Mouse (Mus musculus) CD4-positive naive resting alpha-beta T cell, adult 76 days (primary cell): Measurements from ENCODE around the gene Itgb4. TPM values are rescaled to one million over a fixed set of nuclear protein-coding genes. Genes with fewer than 3 reads are reported as not detected.

ENCODE experiments used
- total RNA-seq: library from RNA; stranded (reverse); gene quantifications from one replicate; pipeline ENCODE4 v1.2.4, GENCODE M21; 2023

The Itgb4 gene
- not detected for total RNA-seq

DNA sequence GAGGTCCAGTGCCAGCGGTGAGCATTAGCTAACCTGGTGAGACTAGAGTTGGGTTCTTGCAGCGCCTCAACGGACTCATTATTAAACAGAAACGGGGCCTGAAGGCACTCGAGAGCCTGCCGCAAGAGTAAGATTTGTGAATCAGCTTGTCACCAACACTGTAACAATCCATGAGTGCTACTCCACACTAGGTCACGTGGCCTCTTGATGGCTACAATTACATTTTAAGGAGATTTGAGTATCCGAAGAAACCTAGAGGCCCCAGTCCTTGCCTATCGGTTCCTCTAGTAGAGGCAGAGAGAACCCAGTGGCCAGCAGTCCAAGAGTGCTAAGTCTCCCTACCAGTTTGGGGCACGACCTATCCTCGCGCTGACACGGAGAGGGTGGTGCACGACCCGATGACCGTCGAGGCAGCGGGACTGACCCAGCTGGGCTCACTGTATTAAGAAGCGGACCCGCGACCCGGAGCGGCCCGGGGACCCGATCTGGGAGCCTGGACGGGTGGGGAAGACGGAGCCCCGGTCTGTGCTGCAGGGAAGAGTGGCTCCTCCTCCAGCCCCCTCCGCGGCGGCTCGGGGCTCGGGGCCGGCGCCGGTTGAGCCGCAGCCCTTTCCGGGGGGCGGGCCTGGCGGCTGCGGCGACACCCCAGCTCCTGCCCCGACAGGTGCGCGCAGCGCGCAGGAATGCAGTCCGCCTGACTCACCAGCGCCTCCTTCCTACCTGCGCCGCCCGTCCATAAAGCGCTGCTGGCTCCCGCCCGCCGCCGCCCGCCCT lies at the start of gene Itgb4:
Gene Itgb4, plus strand, starts transcription at position 401 of the 774 bp plus-strand sequence.

DNA sequence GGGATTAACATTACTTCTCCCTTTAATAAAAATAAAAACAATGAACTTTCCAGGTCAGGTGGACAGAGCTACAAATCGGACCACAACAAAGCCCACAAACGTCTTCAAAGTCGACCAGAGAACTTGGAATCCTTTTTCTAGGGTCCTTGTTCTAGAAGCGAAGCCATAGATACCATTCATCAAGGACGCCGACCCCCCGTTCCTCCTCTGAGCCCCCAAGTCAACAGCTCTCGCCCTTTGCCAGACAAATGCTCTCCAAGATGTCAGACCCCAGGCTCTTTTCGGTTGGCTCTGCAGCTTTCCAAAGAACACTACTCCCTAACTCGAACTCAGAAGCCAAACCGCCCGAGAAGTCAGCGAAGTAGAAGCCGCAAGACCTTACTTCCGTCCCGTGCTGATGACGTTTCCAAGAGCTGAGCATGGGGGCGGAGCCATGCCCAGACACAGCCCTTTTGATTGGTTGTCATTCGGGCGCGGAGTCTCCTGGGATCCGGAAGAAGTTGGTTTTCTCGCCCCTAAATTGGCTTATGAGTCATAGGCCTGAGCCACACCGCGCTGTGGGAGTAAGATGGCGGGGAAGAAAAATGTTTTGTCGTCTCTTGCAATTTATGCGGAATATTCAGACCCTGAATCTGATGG lies 41.3 kb upstream of the Itgb4 start, which contains the start of the genes Sap30bp and Recql5:
Gene Sap30bp, plus strand, starts transcription at position 175 of the 639 bp plus-strand sequence.
Gene Recql5, minus strand, starts transcription at position 370 of the 639 bp plus-strand sequence.

DNA sequence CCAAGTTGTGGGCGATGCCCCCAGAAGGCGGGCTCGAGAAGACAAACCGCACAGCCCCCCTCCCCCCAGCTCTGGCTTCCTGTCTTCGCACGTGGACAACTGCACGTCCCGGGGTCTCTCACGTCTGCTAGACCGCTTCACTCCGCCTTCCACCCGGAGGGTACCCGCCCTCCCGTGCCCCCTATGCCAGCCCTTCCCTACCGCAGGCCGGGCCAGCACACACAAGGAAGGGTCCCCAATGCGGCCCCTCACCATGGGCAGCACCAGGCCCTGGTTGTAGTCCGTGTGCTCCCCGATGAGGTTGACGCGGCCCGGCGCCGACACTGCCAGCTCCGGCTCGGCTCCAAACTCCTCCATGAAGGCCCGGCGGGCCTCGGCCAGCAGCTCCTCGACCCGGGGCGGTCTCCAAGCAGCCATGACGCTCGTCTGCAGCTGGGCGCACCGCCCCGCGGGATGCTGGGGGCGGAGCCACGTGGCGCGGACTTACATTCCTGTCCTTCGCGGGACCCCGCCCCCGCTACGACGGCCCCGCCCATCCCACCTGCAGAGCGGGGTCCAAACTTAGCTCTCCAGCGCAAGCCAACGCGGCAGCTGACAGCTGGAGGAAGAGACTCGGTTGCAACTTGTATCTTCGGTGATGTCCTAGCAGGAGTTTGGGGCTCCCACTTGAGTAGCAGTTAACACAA lies 37.9 kb downstream of the Itgb4 start, which contains the start of gene Galk1:
Gene Galk1, minus strand, starts transcription at position 458 of the 686 bp plus-strand sequence.

DNA sequence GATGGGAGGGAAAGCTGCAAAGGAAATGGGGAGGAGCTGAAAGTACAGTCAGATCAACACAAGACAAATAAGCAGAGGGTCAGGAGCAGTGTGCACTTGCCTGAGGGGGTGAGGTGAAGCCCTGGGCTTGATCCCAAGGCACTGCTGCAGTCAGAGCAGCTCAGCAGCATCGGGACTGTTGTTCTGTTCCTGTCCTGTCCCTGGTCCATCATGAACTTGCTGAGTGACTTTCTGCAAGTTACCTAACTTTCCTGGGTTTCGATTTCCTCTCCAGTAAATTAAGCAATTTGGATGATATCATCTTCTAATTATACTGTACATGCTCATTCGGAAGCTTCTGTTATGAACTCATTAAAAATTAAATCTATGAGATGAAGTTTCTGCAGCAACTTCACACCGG lies 53.2 kb downstream of the Itgb4 start, which contains the start of gene H3f3b:
Gene H3f3b, minus strand, starts transcription at position 207 of the 400 bp plus-strand sequence.

DNA sequence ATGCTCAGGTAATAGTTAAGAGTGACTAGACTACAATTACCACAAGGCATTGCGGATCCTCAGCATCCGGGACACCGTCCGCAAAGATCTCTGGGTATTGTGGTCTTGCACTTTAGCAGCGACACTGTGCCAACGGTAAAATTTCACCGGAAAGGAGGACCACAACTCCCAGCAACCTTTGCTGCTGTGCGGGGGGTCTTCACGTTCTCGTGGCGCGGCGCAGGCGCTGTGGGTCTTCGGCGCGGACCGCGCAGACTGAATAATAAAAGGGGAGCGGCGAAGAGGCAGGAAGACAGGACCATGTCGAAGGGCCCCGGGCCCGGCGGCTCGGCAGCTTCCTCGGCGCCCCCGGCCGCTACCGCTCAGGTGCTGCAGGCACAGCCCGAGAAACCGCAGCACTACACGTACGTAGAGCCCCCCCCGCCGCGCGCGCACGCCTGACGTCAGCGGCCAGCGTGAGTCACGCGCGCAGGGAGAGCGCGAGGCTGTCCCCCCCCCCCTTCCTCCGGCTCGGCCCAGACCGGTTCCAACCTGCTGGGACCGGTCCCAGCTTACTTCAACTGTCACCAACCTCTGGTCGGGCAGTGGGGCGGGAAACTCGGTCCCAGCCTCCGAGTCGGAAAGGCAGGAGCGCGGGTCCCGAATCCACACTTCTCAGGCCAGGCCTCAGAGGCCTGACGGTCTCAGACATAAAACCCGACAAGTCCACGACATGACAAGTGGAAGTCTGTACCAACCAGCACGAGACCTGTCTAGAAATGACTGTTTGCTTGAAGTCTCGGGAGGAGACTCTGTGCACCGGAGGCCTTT lies 55.8 kb downstream of the Itgb4 start, which contains the start of gene Unk:
Gene Unk, plus strand, starts transcription at position 235 of the 810 bp plus-strand sequence.

Other genes with a start within 250 kb of the Itgb4 start
- 45.5 TPM for gene Tmem94, start 209.3 kb upstream of the Itgb4 start, total RNA-seq
- gene Caskin2, start 161.1 kb upstream of the Itgb4 start, total RNA-seq, result 1.1 TPM
- gene Tsen54, start 160.0 kb upstream of the Itgb4 start, total RNA-seq, result 16.3 TPM
- 24.1 TPM for gene Llgl2, start 150.7 kb upstream of the Itgb4 start, total RNA-seq
- not detected for gene Myo15b, start 116.3 kb upstream of the Itgb4 start, total RNA-seq
- gene Smim5, start 74.7 kb upstream of the Itgb4 start, total RNA-seq, result not detected
- not detected for gene Smim6, start 62.7 kb upstream of the Itgb4 start, total RNA-seq
- gene Sap30bp, start 41.4 kb upstream of the Itgb4 start, total RNA-seq, result 56.8 TPM
- 18.0 TPM for gene Recql5, start 41.2 kb upstream of the Itgb4 start, total RNA-seq
- gene Galk1, start 38.0 kb downstream of the Itgb4 start, total RNA-seq, result 12.6 TPM
- 1,542 TPM for gene H3f3b, start 53.3 kb downstream of the Itgb4 start, total RNA-seq
- gene Unk, start 55.6 kb downstream of the Itgb4 start, total RNA-seq, result 62.9 TPM
- gene Unc13d, start 103.3 kb downstream of the Itgb4 start, total RNA-seq, result 71.6 TPM
- 192 TPM for gene Wbp2, start 112.3 kb downstream of the Itgb4 start, total RNA-seq
- gene Trim47, start 152.5 kb downstream of the Itgb4 start, total RNA-seq, result 0.73 TPM
- gene Trim65, start 156.4 kb downstream of the Itgb4 start, total RNA-seq, result 30.5 TPM
- 49.6 TPM for gene Mrpl38, start 164.2 kb downstream of the Itgb4 start, total RNA-seq
- 19.2 TPM for gene Fbf1, start 193.5 kb downstream of the Itgb4 start, total RNA-seq
- 31.4 TPM for gene Ten1, start 224.1 kb downstream of the Itgb4 start, total RNA-seq
- 40.6 TPM for gene Acox1, start 224.3 kb downstream of the Itgb4 start, total RNA-seq